Mouse (Mus musculus) subcutaneous adipose tissue, adult 2 months (tissue): ENCODE results near the gene Galnt2. TPM values are rescaled to one million over a fixed set of nuclear protein-coding genes. Genes with fewer than 3 reads are reported as not detected.

ENCODE experiments used
- polyA plus RNA-seq: library from polyadenylated mRNA; depleted of rRNA; stranded (reverse); fragments of >200 nt; gene quantifications from 2 replicates; pipeline ENCODE4 v1.2.3, GENCODE M21; 2012; ENCODE audit warnings: low replicate concordance; rRNA removed

The Galnt2 gene
- 23.6 and 33.6 TPM in 2 replicates for polyA plus RNA-seq

DNA sequence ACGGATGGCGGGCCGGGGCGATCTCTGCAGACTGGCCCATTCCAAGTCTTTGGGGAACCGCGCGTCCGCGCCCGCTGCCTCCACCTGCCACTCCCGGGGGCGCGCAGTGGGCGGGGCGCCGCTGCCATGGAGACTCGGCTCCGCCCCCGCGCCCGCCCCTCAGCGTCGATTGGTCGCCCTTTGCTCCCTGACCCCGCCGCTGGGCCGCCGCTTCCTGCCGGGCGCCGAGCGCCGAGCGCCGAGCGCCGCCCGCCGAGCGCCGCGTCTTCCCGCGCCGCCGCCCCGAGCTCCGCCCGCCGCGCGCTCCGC, at the start of gene Galnt2:
Gene Galnt2 (plus strand): TSS at position 216 of the 309 bp plus-strand sequence.

Other genes starting within 250 kb of the Galnt2 start
- gene Abcb10, start 248.3 kb upstream of the Galnt2 start, polyA plus RNA-seq, result 12.1 and 16.5 TPM in 2 replicates
- 20.0 and 46.2 TPM in 2 replicates for gene Taf5l, start 210.0 kb upstream of the Galnt2 start, polyA plus RNA-seq
- gene Urb2, start 209.9 kb upstream of the Galnt2 start, polyA plus RNA-seq, result 3.5 and 10.4 TPM in 2 replicates
- 0.83 and 13.1 TPM in 2 replicates for gene Pgbd5, start 208.3 kb downstream of the Galnt2 start, polyA plus RNA-seq